Mouse (Mus musculus): Measurements from ENCODE around the gene Tfcp2.

- TF ChIP-seq CTCF (IDR thresholded peaks at IDR 0.05; ENCODE audit: borderline replicate concordance, insufficient read depth, low read length) (no peak), POLR2A (IDR thresholded peaks at IDR 0.05; ENCODE audit: low read depth, low read length) (no peak)
These were observed 48.4 kb upstream of the Tfcp2 start for GRCm38 (mm10) chr15:100600047-100600695.
